Mouse (Mus musculus) midbrain, embryonic 15.5 days (tissue): ENCODE results near the gene Ms4a18. TPM values are rescaled to one million over a fixed set of nuclear protein-coding genes. Genes with fewer than 3 reads are reported as not detected.
"Not testable (repeated sequence)": the region's sequence is repeated elsewhere in the genome, so short reads cannot be mapped to it uniquely, and the experiment has no call there.

ENCODE experiments used
- ATAC-seq: fragments of 200-750 bp; cut with Nextera tagmentation; replicated peaks from 2 replicates; pipeline ENCODE4 v1.8.0; 2017; ENCODE audit warnings: moderate TSS enrichment
- H3K27ac ChIP-seq: fragments of 300-500 bp; sonication (generic); 2 replicates; pipeline ENCODE4 v1.5.1; 2015; ENCODE audit warnings: mild to moderate bottlenecking, inconsistent platforms
- H3K27me3 ChIP-seq: fragments of 300-500 bp; sonication (generic); replicated peaks from 2 replicates; pipeline ENCODE4 v1.6.1; 2015; ENCODE audit warnings: inconsistent platforms
- H3K36me3 ChIP-seq: fragments of 300-500 bp; sonication (generic); replicated peaks from 2 replicates; pipeline ENCODE4 v1.6.1; 2015; ENCODE audit warnings: inconsistent platforms
- H3K4me1 ChIP-seq: fragments of 300-500 bp; sonication (generic); 2 replicates; pipeline ENCODE4 v1.6.1; 2015; ENCODE audit warnings: inconsistent platforms
- H3K4me2 ChIP-seq: fragments of 300-500 bp; sonication (generic); 2 replicates; pipeline ENCODE4 v1.6.1; 2015; ENCODE audit warnings: inconsistent platforms, mild to moderate bottlenecking, moderate library complexity
- H3K4me3 ChIP-seq: fragments of 300-500 bp; sonication (generic); 2 replicates; pipeline ENCODE4 v1.5.1; 2015; ENCODE audit warnings: mild to moderate bottlenecking, inconsistent platforms
- H3K9ac ChIP-seq: fragments of 300-500 bp; sonication (generic); 2 replicates; pipeline ENCODE4 v1.6.1; 2015; ENCODE audit warnings: mild to moderate bottlenecking, inconsistent platforms
- H3K9me3 ChIP-seq: fragments of 300-500 bp; sonication (generic); 2 replicates; pipeline ENCODE4 v1.6.1; 2016; ENCODE audit warnings: inconsistent platforms
- WGBS: fragments of 180-500 bp; shearing (Covaris S2); methylation state at CpG from one replicate; pipeline ENCODE4 v1.1.7; 2015; ENCODE audit warnings: mixed read lengths; 5-methylcytosine and 5-hydroxymethylcytosine counted together
- polyA plus RNA-seq: library from polyadenylated mRNA; unstranded; fragments of >200 nt; fragmentation: Nextera tagmentation; extraction: Ambion mirVana; gene quantifications from 2 replicates; pipeline ENCODE4 v1.2.1, GENCODE M21; 2015

Gene Ms4a18
- not detected in 2 replicates for polyA plus RNA-seq

- no peak within 1 kb of the TSS for H3K4me3 ChIP-seq
Measured at GRCm38 (mm10) chr19:11017891-11018290, at the start of gene Ms4a18. TSS of gene Ms4a18 (minus strand) at chr19:11018031.

GRCm38 (mm10) chr19:11065202-11065875 lies 47.5 kb upstream of the Ms4a18 start:
- Histone ChIP-seq H3K4me2 (no peak overlapping the region), H3K4me1 (no peaks in the 10 kb centered on the region), H3K27me3 (no peaks in the 10 kb centered on the region), H3K36me3 (no peaks in the 10 kb centered on the region), H3K4me3 (no peak overlapping the region), H3K9ac (no peak overlapping the region), H3K27ac (no peak overlapping the region), H3K9me3 (no peaks in the 10 kb centered on the region)
- 82% methylated on average over 2 of the region's 2 CpGs for WGBS
- no peak for ATAC-seq

More at GRCm38 (mm10) chr19:11017891-11018290, at the start of gene Ms4a18:
- H3K4me1 ChIP-seq: no peaks in the 10 kb centered on the region
- WGBS: 90% methylated on average over 3 of the region's 3 CpGs
- no peak within 1 kb of the TSS for H3K4me2 ChIP-seq
- no peaks in the 10 kb centered on the region for H3K27me3 ChIP-seq
- H3K9ac ChIP-seq: no peak within 1 kb of the TSS
- ATAC-seq: no peak
- H3K9me3 ChIP-seq: no peaks in the 10 kb centered on the region
- no peaks in the 10 kb centered on the region for H3K36me3 ChIP-seq
- no peak within 1 kb of the TSS for H3K27ac ChIP-seq

GRCm38 (mm10) chr19:11060900-11061299 lies 43.1 kb upstream of the Ms4a18 start:
- WGBS: 90% methylated on average over 1 of the region's 1 CpGs

GRCm38 (mm10) chr19:11059967-11060366 lies 42.1 kb upstream of the Ms4a18 start:
- no peak overlapping the region for H3K27ac ChIP-seq
- no peaks in the 10 kb centered on the region for H3K36me3 ChIP-seq
- H3K4me2 ChIP-seq: no peak overlapping the region
- no peaks in the 10 kb centered on the region for H3K27me3 ChIP-seq
- H3K9me3 ChIP-seq: no peaks in the 10 kb centered on the region
- H3K9ac ChIP-seq: no peak overlapping the region
- H3K4me3 ChIP-seq: no peak overlapping the region
- ATAC-seq: no peak
- H3K4me1 ChIP-seq: no peaks in the 10 kb centered on the region

More at GRCm38 (mm10) chr19:11060900-11061299, 43.1 kb upstream of the Ms4a18 start:
- Histone ChIP-seq H3K36me3 (no peaks in the 10 kb centered on the region), H3K4me1 (no peaks in the 10 kb centered on the region), H3K4me3 (no peak overlapping the region), H3K27ac (no peak overlapping the region), H3K27me3 (no peaks in the 10 kb centered on the region), H3K9ac (no peak overlapping the region), H3K4me2 (no peak overlapping the region), H3K9me3 (no peaks in the 10 kb centered on the region)
- ATAC-seq: no peak

- not testable (repeated sequence) for H3K36me3 ChIP-seq, H3K27me3 ChIP-seq, H3K27ac ChIP-seq, H3K9ac ChIP-seq, H3K4me3 ChIP-seq, H3K4me2 ChIP-seq, H3K4me1 ChIP-seq, ATAC-seq, H3K9me3 ChIP-seq
- 90% methylated on average over 1 of the region's 1 CpGs for WGBS
Measured at GRCm38 (mm10) chr19:11055700-11056099, 37.9 kb upstream of the Ms4a18 start.

GRCm38 (mm10) chr19:11053277-11053676 lies 35.4 kb upstream of the Ms4a18 start:
- WGBS: 75% methylated on average over 3 of the region's 3 CpGs
- H3K36me3 ChIP-seq: no peaks in the 10 kb centered on the region

GRCm38 (mm10) chr19:11052877-11053276 lies 35.0 kb upstream of the Ms4a18 start:
- H3K9me3 ChIP-seq: no peaks in the 10 kb centered on the region
- no peaks in the 10 kb centered on the region for H3K4me1 ChIP-seq
- H3K27ac ChIP-seq: no peak overlapping the region
- no peak overlapping the region for H3K9ac ChIP-seq
- no peak overlapping the region for H3K4me2 ChIP-seq
- no peak for ATAC-seq
- no peaks in the 10 kb centered on the region for H3K27me3 ChIP-seq
- WGBS: 69% methylated on average over 5 of the region's 5 CpGs
- H3K36me3 ChIP-seq: no peaks in the 10 kb centered on the region
- no peak overlapping the region for H3K4me3 ChIP-seq

More at GRCm38 (mm10) chr19:11053277-11053676, 35.4 kb upstream of the Ms4a18 start:
- no peak overlapping the region for H3K4me3 ChIP-seq
- no peaks in the 10 kb centered on the region for H3K9me3 ChIP-seq
- H3K9ac ChIP-seq: no peak overlapping the region
- no peaks in the 10 kb centered on the region for H3K27me3 ChIP-seq
- no peak overlapping the region for H3K4me2 ChIP-seq
- H3K27ac ChIP-seq: no peak overlapping the region
- ATAC-seq: no peak
- H3K4me1 ChIP-seq: no peaks in the 10 kb centered on the region

- WGBS: 88% methylated on average over 2 of the region's 2 CpGs
- Histone ChIP-seq H3K9me3 (no peaks in the 10 kb centered on the region), H3K4me3 (no peak overlapping the region), H3K9ac (no peak overlapping the region), H3K4me1 (no peaks in the 10 kb centered on the region), H3K36me3 (no peaks in the 10 kb centered on the region), H3K27ac (no peak overlapping the region), H3K4me2 (no peak overlapping the region), H3K27me3 (no peaks in the 10 kb centered on the region)
- ATAC-seq: no peak
Measured at GRCm38 (mm10) chr19:11050286-11050685, 32.5 kb upstream of the Ms4a18 start.

GRCm38 (mm10) chr19:11049426-11049825 lies 31.6 kb upstream of the Ms4a18 start:
- Histone ChIP-seq H3K9me3 (no peaks in the 10 kb centered on the region), H3K4me3 (no peak overlapping the region), H3K36me3 (no peaks in the 10 kb centered on the region), H3K27ac (no peak overlapping the region), H3K4me1 (no peaks in the 10 kb centered on the region), H3K27me3 (no peaks in the 10 kb centered on the region), H3K9ac (no peak overlapping the region), H3K4me2 (no peak overlapping the region)
- no peak for ATAC-seq

GRCm38 (mm10) chr19:11048503-11048902 lies 30.7 kb upstream of the Ms4a18 start:
- Histone ChIP-seq H3K27me3 (no peaks in the 10 kb centered on the region), H3K4me2 (no peak overlapping the region), H3K36me3 (no peaks in the 10 kb centered on the region), H3K27ac (no peak overlapping the region), H3K9me3 (no peaks in the 10 kb centered on the region), H3K9ac (no peak overlapping the region), H3K4me3 (no peak overlapping the region), H3K4me1 (no peaks in the 10 kb centered on the region)
- WGBS: 79% methylated on average over 1 of the region's 1 CpGs
- ATAC-seq: no peak

GRCm38 (mm10) chr19:11048009-11048408 lies 30.2 kb upstream of the Ms4a18 start:
- 81% methylated on average over 6 of the region's 6 CpGs for WGBS
- Histone ChIP-seq H3K9ac (no peak overlapping the region), H3K4me2 (no peak overlapping the region), H3K4me1 (no peaks in the 10 kb centered on the region), H3K4me3 (no peak overlapping the region), H3K9me3 (no peaks in the 10 kb centered on the region), H3K27me3 (no peaks in the 10 kb centered on the region), H3K36me3 (no peaks in the 10 kb centered on the region), H3K27ac (no peak overlapping the region)
- ATAC-seq: no peak

GRCm38 (mm10) chr19:11044996-11045711 lies 27.3 kb upstream of the Ms4a18 start:
- H3K4me3 ChIP-seq: peak overlapping the region; percentile 42
- peak; percentile 98 for ATAC-seq
- H3K9me3 ChIP-seq: no peaks in the 10 kb centered on the region
- H3K27me3 ChIP-seq: no peaks in the 10 kb centered on the region
- H3K9ac ChIP-seq: peak overlapping the region; percentile 40; the same call in 1 of the 2 replicates
- H3K4me1 ChIP-seq: no peaks in the 10 kb centered on the region
- no peak overlapping the region for H3K27ac ChIP-seq
- peak overlapping the region; percentile 73 for H3K4me2 ChIP-seq
- WGBS: 5% methylated on average over 40 of the region's 40 CpGs
- no peaks in the 10 kb centered on the region for H3K36me3 ChIP-seq

- no peaks in the 10 kb centered on the region for H3K9me3 ChIP-seq
- peak overlapping the region; percentile 73 for H3K4me2 ChIP-seq
- H3K27me3 ChIP-seq: no peaks in the 10 kb centered on the region
- H3K4me1 ChIP-seq: no peaks in the 10 kb centered on the region
- no peak overlapping the region for H3K27ac ChIP-seq
- peak overlapping the region; percentile 42 for H3K4me3 ChIP-seq
- no peaks in the 10 kb centered on the region for H3K36me3 ChIP-seq
- 21% methylated on average over 5 of the region's 5 CpGs for WGBS
- ATAC-seq: peak; percentile 91
- peak overlapping the region; percentile 40; the same call in 1 of the 2 replicates for H3K9ac ChIP-seq
Measured at GRCm38 (mm10) chr19:11044671-11044995, 26.8 kb upstream of the Ms4a18 start.
